Mouse (Mus musculus): Measurements from ENCODE around the gene Smc3.
"Not testable (repeated sequence)": the region's sequence is repeated elsewhere in the genome, so short reads cannot be mapped to it uniquely, and the experiment has no call there.

The Smc3 gene

DNA sequence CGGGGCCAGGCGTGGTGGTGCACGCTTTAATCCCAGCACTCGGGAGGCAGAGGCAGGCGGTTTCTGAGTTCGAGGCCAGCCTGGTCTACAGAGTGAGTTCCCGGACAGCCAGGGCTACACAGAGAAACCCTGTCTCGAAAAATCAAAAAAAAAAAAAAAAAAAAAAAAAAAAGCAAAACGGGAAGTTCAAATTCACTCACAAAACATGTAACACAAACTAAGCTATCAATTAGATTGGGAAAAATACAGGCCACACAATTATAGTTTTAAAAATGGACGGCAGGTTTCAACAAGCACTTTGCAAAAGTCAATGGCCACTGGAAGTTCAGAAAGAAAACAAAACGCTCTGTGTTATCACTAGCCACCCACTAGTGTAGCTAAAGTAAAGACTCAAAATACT lies 56.2 kb downstream of the Smc3 start:
- not testable (repeated sequence) for DNase-seq (ENCODE audit: low read depth)

DNA sequence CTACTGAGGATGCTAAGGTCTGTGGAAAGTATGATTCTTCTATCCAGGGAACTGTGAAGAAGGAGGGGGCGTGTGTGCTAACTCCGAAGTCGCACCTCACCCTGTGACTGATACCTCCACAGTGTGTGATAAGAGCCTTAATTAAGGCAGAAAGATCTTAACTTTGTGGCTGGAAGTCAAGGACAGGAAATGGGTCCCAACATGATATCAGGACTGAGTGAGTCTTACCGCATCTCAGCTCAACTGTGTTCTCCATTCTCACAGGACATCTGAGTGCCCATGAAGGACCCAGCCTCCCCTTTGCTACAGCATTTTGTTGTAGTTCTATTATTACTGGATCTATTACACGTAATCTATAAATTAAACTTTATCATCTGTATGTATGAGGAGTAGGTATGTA lies 57.2 kb downstream of the Smc3 start:
- DNase-seq (ENCODE audit: low read depth) = no peak

DNA sequence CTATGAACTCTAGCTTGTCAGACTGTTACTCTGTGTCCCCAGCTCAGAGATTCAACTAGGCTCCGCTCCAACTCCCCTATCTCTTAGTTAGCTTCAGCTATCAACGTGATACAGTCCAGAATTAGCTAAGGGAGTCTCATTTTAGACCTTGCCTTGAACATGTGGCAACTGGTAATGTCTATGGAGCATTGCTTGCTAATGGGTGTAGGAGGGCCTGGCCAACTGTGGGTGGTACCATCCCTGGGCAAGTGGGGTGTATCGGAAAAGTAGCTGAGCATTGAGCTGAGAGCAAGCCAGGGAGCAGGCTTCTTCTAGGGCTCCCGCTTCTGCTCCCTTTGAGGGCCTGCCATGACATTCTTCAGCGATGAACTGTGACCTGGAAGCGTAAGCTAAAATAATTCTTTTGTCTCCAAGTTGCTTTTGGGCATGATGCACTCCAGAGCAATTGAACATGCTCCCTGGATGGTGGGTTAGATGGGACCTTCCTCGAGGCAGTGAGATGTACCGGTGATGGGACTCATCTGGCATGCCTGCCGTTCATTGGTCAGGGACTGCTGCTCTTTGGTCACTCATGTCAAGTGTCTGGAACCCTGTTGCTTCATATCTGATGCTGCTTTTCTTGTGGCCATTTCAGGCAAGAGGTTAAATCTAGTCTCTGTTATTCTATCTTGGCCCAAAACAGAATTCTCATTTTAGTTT lies 60.7 kb downstream of the Smc3 start:
- no peak for DNase-seq (ENCODE audit: low read depth)

DNA sequence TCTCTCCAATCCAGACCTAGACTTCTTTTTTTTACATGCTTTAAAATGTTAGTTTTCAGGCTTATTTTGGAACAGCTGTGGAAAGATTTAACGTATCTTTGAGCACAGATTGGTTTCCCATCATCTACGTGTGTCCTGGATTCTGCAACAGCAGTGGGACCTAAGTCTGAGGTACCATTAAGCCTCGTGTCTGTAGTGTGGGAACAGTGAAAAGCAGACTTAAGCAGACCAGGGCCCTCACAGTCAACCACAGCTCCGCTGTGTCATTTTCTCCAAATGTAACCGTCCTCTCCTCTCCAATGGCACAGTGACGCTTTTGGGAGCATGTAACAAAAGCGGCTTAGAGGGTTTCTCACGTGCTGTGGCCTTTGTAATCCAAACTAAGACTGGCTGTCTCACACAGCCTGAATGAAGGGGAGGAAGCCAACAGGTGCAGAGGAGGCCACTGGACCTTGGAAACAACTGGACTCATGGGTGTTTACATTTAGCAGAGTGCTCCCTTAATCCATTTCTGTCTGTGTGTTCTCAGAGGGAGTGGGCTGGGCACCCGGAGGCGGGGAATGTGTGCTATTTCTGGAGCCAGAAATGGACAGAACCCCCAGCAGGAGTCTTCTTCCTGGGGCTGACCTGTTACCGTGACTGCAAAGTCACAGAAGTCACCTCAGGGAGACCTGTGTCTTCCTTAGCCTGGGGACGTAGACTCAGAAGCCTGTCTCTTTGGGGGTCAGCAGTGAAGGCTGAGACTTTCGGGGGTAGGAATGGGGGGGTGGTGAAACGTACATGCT lies 61.9 kb downstream of the Smc3 start:
- no peak for DNase-seq (ENCODE audit: low read depth)

DNA sequence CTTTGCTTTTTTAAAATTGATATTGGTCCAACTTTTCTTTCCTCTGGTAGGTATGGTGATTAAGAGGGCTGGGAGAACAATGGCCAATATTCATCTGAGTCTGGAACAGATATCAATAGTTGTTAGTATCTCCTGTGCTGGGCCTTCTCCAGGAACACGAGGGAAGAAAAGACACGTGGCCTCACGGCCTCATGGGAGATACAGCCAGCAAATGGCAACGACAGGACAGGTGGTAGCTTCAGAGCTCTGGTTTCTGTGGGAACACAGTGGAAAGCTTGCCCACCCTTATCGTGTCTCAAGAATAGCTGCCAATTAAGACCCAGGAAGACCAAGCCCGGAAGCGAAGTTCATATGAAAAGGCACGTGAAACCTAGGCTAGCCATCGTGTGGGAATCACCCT lies 64.6 kb downstream of the Smc3 start:
- no peak for DNase-seq (ENCODE audit: low read depth)

DNA sequence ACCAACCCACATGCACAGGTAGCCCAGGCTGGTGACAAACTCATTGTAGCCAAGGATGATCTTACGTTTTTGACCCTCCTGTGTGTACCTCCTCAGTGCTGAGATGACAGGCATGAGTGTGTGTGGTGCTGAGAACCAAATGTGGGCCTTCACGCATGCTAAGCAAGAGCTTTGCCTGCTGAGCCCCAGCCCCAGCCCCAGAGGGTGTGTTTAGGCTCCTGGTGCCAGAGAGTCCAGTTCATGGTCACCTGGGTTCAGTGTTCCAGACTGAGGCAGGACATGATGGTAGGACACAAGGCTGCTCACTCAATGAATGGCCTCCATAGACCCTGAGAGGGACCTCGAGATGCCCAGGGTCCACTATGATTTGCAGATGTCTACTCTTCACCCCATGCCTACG lies 65.2 kb downstream of the Smc3 start:
- no peak for DNase-seq (ENCODE audit: low read depth)

DNA sequence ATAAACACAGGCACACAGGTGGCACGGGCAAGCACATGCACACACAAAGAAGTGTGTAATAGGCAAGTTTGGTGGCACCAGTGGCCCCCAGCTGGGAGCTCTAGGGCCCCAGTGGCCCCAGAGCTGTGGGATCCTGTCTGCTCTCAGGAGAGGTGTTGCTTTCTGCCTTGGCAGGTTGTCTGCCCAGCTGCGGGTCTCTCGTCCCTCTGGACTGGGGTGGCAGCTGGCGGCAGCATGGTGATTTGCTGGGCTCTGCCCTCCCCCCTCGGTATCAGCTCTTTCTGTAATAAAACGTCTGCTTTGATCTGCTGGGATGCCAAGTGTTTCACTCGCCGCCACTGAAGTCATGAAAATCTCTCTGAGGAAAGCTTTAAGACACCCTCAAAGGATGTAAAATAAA lies 66.5 kb downstream of the Smc3 start:
- DNase-seq (ENCODE audit: low read depth) = no peak

DNA sequence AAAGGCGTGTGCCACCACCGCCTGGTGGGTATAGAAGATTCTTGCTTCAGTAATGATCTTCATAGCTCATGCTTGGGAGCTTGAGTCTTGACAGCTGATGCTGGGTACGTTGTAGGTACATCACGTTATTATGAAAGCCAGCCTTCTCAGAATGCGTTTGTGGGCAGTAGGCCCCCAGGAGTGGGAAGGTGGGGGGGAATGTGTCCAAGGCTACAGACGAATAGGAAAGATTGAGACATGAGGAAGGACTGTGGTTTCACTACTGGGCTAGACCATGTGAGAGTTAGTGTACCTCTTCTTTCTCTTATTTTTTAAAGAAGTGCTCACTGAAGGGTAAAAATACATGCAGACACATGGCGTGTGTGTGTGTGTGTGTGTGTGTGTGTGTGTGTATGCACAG lies 68.6 kb downstream of the Smc3 start:
- no peak for DNase-seq (ENCODE audit: low read depth)

DNA sequence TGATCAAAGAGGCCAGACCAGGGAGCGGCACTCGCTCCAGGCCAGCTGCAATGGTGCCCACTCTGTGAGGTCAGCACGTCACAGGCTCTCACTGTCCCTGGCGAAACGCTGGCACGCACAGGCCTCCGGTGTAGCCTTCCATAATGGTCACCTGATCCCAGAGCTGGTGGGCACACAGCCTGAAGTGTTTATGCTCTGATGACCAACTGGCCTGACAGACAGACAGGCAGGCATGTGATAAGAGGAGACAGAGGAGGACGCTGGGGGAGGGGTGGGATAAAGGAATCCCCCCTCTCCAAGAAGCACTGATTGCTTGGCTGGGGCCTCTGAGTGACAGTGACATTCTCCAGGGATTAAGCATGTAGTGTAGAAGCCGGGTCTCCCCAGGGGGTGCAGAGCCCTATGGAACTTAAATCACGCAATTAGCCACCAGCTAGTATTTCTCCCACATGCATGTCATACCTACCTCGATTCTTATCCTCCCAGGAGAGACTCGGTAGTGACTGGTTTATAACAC lies 70.5 kb downstream of the Smc3 start:
- DNase-seq (ENCODE audit: low read depth) = no peak

DNA sequence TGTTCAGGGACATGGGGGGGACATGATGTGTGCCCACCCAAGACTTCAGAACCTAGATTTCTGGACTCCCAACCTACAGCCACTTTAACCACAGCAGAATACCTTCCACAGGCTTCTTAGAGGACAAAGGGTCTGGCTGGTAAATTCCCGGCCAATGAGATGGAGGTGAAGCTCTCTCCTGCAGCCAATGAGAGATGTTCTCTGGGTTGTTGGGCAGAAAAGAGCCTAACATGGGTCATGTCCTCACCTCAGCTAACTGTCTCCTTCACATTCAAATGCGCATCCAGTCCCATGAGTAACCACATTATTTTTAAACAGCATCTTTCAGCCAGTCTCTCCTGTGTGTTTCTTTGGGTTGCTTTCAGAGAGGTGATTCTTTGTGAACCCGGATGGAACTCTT lies 71.2 kb downstream of the Smc3 start:
- DNase-seq (ENCODE audit: low read depth) = no peak

DNA sequence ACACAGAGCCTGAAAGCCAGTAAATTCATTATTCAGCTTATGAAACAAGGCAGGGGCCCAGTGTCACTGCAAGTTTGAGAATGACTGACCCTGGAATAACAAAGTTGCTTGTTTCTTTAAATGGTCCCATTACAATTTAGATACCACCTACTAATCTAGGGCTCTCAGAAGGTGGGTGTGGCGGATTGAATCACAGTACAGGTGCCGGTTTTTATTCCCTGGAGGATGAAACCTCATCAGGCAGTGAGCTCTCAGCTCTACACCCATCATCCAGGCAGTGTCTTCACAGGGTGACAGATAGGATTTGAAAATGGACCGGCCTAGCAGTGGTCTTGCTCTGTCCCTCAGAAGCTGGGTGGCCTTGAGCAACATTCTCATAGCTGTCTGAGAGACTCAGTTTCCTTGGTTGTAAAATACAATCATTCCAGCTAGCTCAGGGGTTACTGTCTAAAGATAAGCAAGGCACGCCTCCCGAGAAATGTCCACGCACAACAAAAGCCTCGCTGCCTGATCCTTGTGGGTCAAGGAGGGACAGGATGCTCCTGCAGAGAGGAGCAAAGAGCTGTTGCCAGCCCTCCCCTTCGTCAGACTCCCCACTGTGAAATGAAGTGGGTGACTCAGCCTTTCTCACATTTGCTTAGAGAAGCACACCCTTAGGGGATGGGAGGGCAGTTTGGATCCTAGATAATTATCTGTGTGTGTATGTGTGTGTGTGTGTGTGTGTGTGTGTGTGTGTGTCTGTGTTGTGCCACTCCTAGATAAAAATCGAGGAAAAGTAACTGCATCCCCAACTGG lies 74.1 kb downstream of the Smc3 start:
- no peak for DNase-seq (ENCODE audit: low read depth)

DNA sequence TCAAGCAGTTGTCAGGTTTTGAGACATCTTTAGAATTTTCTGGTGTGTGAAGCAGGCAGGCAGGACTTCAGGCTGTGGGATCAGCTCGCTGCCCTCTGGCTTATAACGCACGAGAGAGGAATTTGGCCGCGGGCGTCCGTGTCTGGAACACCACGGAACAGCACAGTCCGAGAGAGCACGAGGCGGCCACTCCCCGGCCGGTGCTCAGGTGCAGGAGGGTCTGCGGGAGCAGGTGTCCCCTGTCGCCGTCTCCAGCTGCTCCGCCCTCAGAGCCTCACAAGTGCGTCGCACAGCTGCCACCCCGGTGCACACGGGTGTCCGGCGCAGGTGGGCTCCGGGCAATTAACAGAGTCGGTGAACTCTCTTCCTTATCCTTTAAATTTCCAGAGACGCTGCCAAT lies 76.0 kb downstream of the Smc3 start:
- no peak for DNase-seq (ENCODE audit: low read depth)

DNA sequence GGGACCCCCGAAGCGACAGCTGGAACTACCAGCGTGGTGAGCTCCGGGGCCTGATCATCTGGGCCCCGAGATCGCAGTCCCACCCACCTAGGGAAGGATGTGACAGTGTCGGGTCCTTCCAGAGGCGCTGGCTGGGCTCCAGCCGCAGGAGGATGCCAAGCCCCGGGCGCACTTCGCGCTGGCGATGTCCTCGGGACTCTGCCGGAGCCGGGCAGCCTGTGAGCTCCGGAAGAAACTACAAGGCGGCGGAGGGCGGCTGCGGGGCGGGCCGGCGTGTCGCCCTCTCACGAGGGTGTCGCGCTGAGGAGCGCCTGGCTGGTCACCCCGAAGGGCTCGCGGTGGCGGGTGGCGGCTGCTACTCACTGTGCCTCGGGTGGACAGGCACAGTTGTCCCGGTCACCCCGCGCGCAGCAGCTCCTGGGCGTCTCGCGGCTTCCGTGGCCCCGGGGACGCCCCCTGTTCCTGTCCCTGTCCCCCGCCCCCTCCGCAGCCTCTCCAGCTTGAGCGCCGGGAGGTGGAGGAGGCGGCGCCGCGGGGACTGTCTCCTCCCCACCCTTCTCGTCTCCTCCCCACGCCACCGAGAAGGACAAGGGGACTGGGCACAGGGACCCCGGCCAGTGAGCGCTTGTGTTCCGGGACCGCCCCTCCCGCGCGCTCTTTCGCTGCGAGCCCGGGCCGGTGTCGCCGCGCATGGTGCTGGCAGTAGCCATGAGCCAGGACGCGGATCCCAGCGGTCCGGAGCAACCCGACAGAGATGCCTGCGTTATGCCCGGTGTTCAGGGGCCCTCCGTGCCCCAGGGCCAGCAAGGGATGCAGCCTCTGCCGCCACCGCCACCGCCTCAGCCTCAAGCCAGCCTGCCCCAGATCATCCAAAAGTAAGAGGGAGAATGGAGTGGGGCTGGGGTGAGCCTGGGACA lies 76.8 kb downstream of the Smc3 start, which contains the start of gene Rbm20:
TSS of gene Rbm20 (plus strand) at position 589 of the 917 bp plus-strand sequence.
- no peak for DNase-seq (ENCODE audit: low read depth)

DNA sequence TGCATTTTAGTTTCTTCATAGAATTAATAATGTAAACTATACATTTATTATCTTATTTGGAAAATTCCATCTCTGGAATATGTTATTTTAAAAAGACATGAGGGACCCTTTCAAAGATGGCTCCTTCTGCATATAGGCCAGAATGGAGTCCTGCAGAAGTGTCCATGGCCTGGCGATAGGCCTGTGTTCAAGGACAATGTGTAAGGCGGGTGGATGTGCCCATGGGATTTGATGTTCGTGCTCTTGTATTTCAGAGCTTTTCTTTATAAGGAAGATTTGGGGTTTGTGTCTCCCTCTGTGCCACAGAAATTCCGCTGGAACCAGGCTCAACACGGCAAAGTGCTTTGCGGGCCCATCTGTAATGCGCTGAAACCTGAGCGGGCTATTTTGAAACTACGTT lies 79.0 kb downstream of the Smc3 start:
- no peak for DNase-seq (ENCODE audit: low read depth)

DNA sequence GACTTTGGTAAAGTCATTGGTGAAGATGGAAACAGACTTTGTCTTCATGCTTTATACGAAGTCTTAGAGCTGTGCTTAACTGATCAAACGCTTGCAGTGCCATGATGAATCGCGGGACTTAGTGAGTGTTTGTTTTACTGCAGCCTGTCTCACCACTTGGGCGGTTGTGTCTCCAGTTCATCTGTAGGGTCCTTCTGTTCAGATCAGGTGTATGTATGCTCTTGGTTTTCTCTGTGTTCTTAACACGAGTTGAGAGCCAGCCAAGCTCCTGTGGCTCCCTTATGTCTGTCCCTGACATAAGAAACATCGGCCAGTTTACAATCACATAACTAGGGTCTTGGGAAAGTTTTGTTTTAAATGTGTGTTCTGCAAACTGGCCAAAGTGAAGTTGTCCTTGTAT lies 79.8 kb downstream of the Smc3 start:
- no peak for DNase-seq (ENCODE audit: low read depth)

DNA sequence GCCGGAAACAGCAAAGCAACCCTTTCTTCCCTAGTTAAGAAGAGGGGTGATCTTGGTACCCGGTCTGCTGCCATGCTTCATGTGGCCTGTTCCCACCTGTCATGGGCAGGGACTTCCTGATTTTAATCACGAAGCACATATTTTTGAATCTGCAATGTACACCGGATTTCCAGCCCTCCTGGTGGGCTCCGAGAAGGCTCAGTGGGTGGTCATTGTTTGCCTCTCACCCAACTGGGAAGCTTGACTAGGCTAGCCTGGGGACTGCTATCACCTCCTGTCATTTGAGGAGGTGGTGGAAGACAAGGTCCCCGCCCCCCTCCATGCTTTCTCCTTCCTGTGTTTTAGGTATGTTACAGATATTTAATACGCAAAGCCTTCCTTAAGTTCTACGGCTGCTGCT lies 82.2 kb downstream of the Smc3 start:
- no peak for DNase-seq (ENCODE audit: low read depth)

DNA sequence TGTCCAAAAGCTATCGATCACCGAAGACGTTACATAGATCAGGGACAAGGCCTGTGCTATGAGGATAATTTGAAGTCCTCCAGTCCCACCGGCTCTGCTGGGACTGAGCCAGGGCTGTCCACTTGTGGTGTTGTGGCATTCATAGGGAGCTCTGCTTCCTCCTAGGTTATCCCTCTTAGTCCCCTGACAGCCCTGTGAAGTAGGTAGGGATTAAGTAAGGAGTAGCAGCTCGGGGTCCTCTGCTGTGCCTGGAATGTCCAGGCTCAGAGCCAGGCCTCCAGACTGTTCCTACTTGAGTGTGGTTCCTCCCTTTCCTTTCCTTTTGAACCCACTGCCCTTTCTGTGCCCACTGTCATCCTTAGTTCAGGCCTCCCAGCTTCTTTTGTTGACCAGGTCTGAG lies 87.4 kb downstream of the Smc3 start:
- no peak for DNase-seq (ENCODE audit: low read depth)

DNA sequence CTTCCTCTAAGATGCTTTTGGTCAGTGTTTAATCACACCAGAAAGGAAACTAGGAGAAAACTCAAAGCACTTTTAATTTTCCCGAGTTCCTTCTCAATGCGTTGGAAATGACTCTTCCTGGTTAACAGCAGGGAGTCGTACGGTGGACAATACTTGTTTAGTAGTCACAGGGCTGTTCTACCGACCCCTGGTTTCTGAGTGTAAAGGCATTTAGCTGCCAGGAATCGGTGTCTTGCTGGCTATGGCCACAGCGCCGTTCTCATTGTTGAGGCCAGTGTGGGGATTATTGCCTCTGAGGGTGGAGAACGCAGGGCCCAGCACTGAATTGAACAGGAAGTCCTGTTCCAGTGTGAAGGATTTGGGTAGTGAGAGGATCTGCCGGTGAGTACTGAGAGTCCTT lies 90.6 kb downstream of the Smc3 start:
- no peak for DNase-seq (ENCODE audit: low read depth)

DNA sequence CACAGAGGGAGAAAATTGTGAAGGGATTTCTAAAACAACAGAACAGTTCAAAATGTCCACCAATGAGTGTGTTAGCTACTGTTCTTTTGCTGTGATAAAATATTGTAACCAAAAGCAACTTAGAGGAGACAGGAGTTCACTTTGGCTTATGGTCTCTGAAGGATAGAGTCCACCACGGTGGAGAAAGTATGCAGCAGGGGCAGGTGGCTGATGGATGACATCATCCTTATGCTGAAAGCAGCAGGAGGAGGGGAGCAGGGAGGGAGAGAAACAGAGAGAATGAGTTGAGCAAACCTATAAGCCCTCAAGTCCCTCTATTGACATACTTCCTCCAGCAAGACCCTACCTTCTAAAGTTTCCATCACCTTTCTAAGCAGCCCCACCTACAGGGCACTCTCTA lies 93.8 kb downstream of the Smc3 start:
- DNase-seq (ENCODE audit: low read depth) = no peak
